Comparison of ENCODE assay signal across 10 mouse cellular contexts in genomic region chr17:73237178-73237853, GRCm38 (mm10).
A peak's percentile ranks its signal among the peaks of the same experiment; 100 is the strongest.
DNase-seq lines count a peak whose midpoint lies in the region; ATAC-seq and TF ChIP-seq lines count a peak whose summit lies in the region.
"Had no signal": no experiment of that assay in that cellular context is flagged by ENCODE, and none has a peak within 500 bp of the region (broad histone marks: within the 10 kb centered on the region; RNA-seq: fewer than 3 reads in every experiment).

No protein-coding gene starts in this region.

- ATAC-seq in heart, embryonic 13.5 days (ENCODE audit: extremely low read depth, insufficient number of reproducible peaks, low FRiP score, low TSS enrichment) = no peak
- no peak for ATAC-seq in heart, embryonic 12.5 days (ENCODE audit: insufficient number of reproducible peaks, low FRiP score)
- no peak for ATAC-seq in lung, embryonic 14.5 days (ENCODE audit: insufficient read depth)
- ATAC-seq in activated CD4-positive, CD25-positive, alpha-beta regulatory T cell, adult 4 months = no peak
- ATAC-seq: inflammation-experienced regulatory T-cells, adult 6 months had no signal

- no peaks in the 10 kb centered on the region for H3K27me3 ChIP-seq in heart, embryonic 13.5 days (replicated peaks)
- no peaks in the 10 kb centered on the region for H3K27me3 ChIP-seq in heart, embryonic 12.5 days (replicated peaks)
- no peaks in the 10 kb centered on the region for H3K27me3 ChIP-seq in lung, embryonic 14.5 days (ENCODE audit: insufficient read depth, low read length)
- H3K27me3 ChIP-seq: liver, embryonic 13.5 days had no signal

- peak; percentile 39 for DNase-seq in lung, embryonic 14.5 days
- no peak for DNase-seq in lung, postnatal 4 days
- peak; percentile 68 for DNase-seq in adrenal gland, postnatal 25 days
- DNase-seq in retina, postnatal 1 day = no peak
- DNase-seq: liver, embryonic 13.5 days had no signal

- no peak overlapping the region for H3K4me2 ChIP-seq in heart, embryonic 13.5 days
- H3K4me2 ChIP-seq in heart, embryonic 12.5 days = no peak overlapping the region
- H3K4me2 ChIP-seq in lung, embryonic 14.5 days = no peak overlapping the region
- H3K4me2 ChIP-seq: liver, embryonic 13.5 days had no signal

- peaks cover 19% of the 10 kb centered on the region for H3K36me3 ChIP-seq in heart, embryonic 13.5 days
- peaks cover 7% of the 10 kb centered on the region; the same call in 1 of the 2 replicates for H3K36me3 ChIP-seq in heart, embryonic 12.5 days
- peaks cover 10% of the 10 kb centered on the region; the same call in 1 of the 2 replicates for H3K36me3 ChIP-seq in lung, embryonic 14.5 days (ENCODE audit: insufficient read depth)
- H3K36me3 ChIP-seq: liver, embryonic 13.5 days had no signal

- no peaks in the 10 kb centered on the region for H3K9me3 ChIP-seq in heart, embryonic 13.5 days
- H3K9me3 ChIP-seq in heart, embryonic 12.5 days (replicated peaks) = no peaks in the 10 kb centered on the region
- no peaks in the 10 kb centered on the region for H3K9me3 ChIP-seq in lung, embryonic 14.5 days (ENCODE audit: low read depth, low read length)
- H3K9me3 ChIP-seq: liver, embryonic 13.5 days had no signal

- TF ChIP-seq POLR2A in embryonic fibroblast, embryonic 13.5 days (IDR thresholded peaks at IDR 0.05; ENCODE audit: low read depth, low read length) = no peak

- no peak overlapping the region for H3K9ac ChIP-seq in heart, embryonic 13.5 days
- H3K9ac ChIP-seq in heart, embryonic 12.5 days = no peak overlapping the region
- no peak overlapping the region for H3K9ac ChIP-seq in lung, embryonic 14.5 days
- H3K9ac ChIP-seq: liver, embryonic 13.5 days had no signal

- no peak overlapping the region for H3K4me3 ChIP-seq in heart, embryonic 13.5 days
- H3K4me3 ChIP-seq in heart, embryonic 12.5 days = no peak overlapping the region
- H3K4me3 ChIP-seq in lung, embryonic 14.5 days (ENCODE audit: low read depth, low read length) = no peak overlapping the region
- H3K4me3 ChIP-seq in embryonic fibroblast, embryonic 13.5 days (ENCODE audit: insufficient read depth, low read length) = no peak overlapping the region
- H3K4me3 ChIP-seq: liver, embryonic 13.5 days had no signal

- 58% methylated on average over 3 of the region's 3 CpGs for WGBS in heart, embryonic 13.5 days
- WGBS in heart, embryonic 12.5 days = 65% methylated on average over 3 of the region's 3 CpGs
- WGBS in lung, embryonic 14.5 days = 60% methylated on average over 3 of the region's 3 CpGs

- no peak for TF ChIP-seq CTCF in lung, embryonic 14.5 days (IDR thresholded peaks at IDR 0.05; ENCODE audit: low read depth)
- no peak for TF ChIP-seq CTCF in embryonic fibroblast, embryonic 13.5 days (IDR thresholded peaks at IDR 0.05; ENCODE audit: borderline replicate concordance, insufficient read depth, low read length)

- H3K4me1 ChIP-seq in heart, embryonic 13.5 days = peaks cover 43% of the 10 kb centered on the region
- H3K4me1 ChIP-seq in heart, embryonic 12.5 days (replicated peaks) = peaks cover 21% of the 10 kb centered on the region
- no peaks in the 10 kb centered on the region for H3K4me1 ChIP-seq in lung, embryonic 14.5 days (ENCODE audit: insufficient read depth)
- peaks cover 5% of the 10 kb centered on the region; the same call in 1 of the 2 replicates for H3K4me1 ChIP-seq in embryonic fibroblast, embryonic 13.5 days (ENCODE audit: control insufficient read depth, insufficient read depth, low read length)

- H3K27ac ChIP-seq in heart, embryonic 13.5 days (replicated peaks) = peak overlapping the region; percentile 25
- H3K27ac ChIP-seq in heart, embryonic 12.5 days (ENCODE audit: poor library complexity, severe bottlenecking) = no peak overlapping the region
- no peak overlapping the region for H3K27ac ChIP-seq in lung, embryonic 14.5 days (ENCODE audit: low read depth)
- H3K27ac ChIP-seq in embryonic fibroblast, embryonic 13.5 days (ENCODE audit: insufficient read depth, low read length) = peak overlapping the region; percentile 29; the same call in 1 of the 2 replicates
- H3K27ac ChIP-seq: liver, embryonic 13.5 days had no signal

Comparison
In these comparisons a context has a peak if more than half of its experiments do, and no peak if none do; other contexts are left out.
1. H3K27ac ChIP-seq: peak in heart, embryonic 13.5 days (single experiment) and embryonic fibroblast, embryonic 13.5 days (single experiment); none in heart, embryonic 12.5 days (single experiment) and lung, embryonic 14.5 days (single experiment).
2. DNase-seq: peak in lung, embryonic 14.5 days (single experiment) and adrenal gland, postnatal 25 days (single experiment); none in lung, postnatal 4 days (0 of 2) and retina, postnatal 1 day (single experiment).